Mouse (Mus musculus) layer of hippocampus, adult 2 months (tissue): ENCODE data around the gene Relb. TPM values are rescaled to one million over a fixed set of nuclear protein-coding genes. Genes with fewer than 3 reads are reported as not detected.

Experiments
- DNase-seq, 2 experiments: peaks; one replicate each; pipeline ENCODE4 v3.0.0; 2022; ENCODE audit warnings: low spot score in 2 of 2
- H3K27ac ChIP-seq: fragments of 200-600 bp; 2 replicates; pipeline ENCODE4 v1.8.1; 2022
- H3K4me3 ChIP-seq: fragments of 200-600 bp; 2 replicates; pipeline ENCODE4 v1.8.1; 2022; ENCODE audit warnings: mild to moderate bottlenecking
- CTCF ChIP-seq: fragments of 200-600 bp; conservative IDR thresholded peaks from 2 replicates; pipeline ENCODE4 v1.8.1; 2022; ENCODE audit warnings: antibody characterized with exemption, mild to moderate bottlenecking, moderate library complexity
- long read RNA-seq, 2 experiments: library from polyadenylated mRNA; stranded (forward); transcript quantifications; one replicate each; pipeline ENCODE4 v2.0.0; 2021; ENCODE audit warnings: borderline mapping rate in 2 of 2
- total RNA-seq, 2 experiments: library from RNA; stranded (reverse); gene quantifications; 2 replicates each; pipeline ENCODE4 v1.2.3; 2021

The Relb gene
- total RNA-seq: 10 to 100 TPM in 1 of 2 experiments, 1 to 10 TPM in 1; 9.8 to 11.3 TPM
- long read RNA-seq, experiment 1, transcript Relb-201 (11 exons, 2,200 nt): major isoform, 7 of 15 reads
- long read RNA-seq, experiment 1, partial matches to known transcripts: 2 of 15 reads
- long read RNA-seq, experiment 1, other reads (novel, unspliced or antisense): 6 of 15 reads
- long read RNA-seq, experiment 2, transcript Relb-201 (11 exons, 2,200 nt): major isoform, 5 of 10 reads
- long read RNA-seq, experiment 2, partial matches to known transcripts: 1 of 10 reads
- long read RNA-seq, experiment 2, other reads (novel, unspliced or antisense): 4 of 10 reads

GRCm38 (mm10) chr7:19629361-19629734, at the start of gene Relb:
Relb (minus strand) TSS chr7:19629438.
- peak within 1 kb of the TSS; percentile 86 for H3K27ac ChIP-seq
- H3K4me3 ChIP-seq: peak within 1 kb of the TSS; percentile 91
- TF ChIP-seq CTCF: no peak
- peak; percentile 87 to 93 for DNase-seq

- H3K27ac ChIP-seq: no peak overlapping the region
- no peak for DNase-seq
- TF ChIP-seq CTCF: no peak
- no peak overlapping the region for H3K4me3 ChIP-seq
These were observed 49.7 kb upstream of the Relb start for GRCm38 (mm10) chr7:19678901-19679300.

DNA sequence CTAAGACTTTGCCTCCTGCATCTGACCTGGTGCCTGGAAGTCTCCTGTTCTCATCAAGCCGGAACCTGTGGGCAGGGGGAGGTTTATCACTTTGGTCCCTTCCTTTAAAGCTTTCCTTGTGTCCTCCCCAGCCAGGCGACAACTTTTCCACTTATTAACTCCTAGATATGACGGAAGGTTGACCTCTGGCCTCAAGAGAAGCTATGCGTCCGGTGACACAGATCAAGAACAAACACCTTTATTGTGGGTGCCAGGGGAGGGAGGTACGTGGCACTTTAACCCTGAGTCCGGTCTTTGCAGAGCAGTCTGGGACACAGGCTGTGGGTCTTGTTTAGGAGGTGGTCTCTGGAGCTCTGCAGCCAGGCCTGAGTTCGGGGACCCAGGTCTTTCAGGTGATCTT, 48.6 kb upstream of the Relb start, which contains the start of gene Apoc2:
Gene Apoc2 (minus strand): TSS at position 70 of the 400 bp plus-strand sequence.
- TF ChIP-seq CTCF: no peak
- no peak within 1 kb of the TSS for H3K4me3 ChIP-seq
- no peak within 1 kb of the TSS for H3K27ac ChIP-seq
- no peak for DNase-seq

- Histone ChIP-seq H3K4me3 (no peak overlapping the region), H3K27ac (no peak overlapping the region)
- DNase-seq: no peak
- TF ChIP-seq CTCF: no peak
These were observed 47.4 kb upstream of the Relb start for GRCm38 (mm10) chr7:19676662-19677061.

DNA sequence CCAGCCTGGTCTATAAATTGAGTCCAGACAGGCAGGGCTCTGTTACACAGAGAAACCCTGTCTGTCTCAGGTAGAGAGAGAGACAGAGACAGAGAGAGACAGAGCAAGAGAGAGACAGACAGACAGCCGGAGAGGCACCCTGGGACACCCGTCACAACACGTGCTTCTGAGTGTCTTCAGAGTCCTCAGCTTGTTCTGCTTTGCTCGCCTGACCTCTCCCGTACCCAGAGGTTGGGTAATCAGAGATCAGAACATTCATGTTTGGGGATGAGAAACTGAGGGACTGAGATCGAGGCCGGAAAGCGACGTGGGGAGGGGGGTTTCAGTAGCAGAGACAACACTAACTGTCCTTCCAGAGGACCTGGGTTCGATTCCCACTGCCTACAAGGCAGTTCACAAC, 46.6 kb upstream of the Relb start:
- TF ChIP-seq CTCF: no peak
- Histone ChIP-seq H3K27ac (no peak overlapping the region), H3K4me3 (no peak overlapping the region)
- no peak for DNase-seq

- no peak for TF ChIP-seq CTCF
- Histone ChIP-seq H3K27ac (no peak overlapping the region), H3K4me3 (no peak overlapping the region)
- no peak for DNase-seq
These were observed 44.0 kb upstream of the Relb start for GRCm38 (mm10) chr7:19673083-19673699.

DNA sequence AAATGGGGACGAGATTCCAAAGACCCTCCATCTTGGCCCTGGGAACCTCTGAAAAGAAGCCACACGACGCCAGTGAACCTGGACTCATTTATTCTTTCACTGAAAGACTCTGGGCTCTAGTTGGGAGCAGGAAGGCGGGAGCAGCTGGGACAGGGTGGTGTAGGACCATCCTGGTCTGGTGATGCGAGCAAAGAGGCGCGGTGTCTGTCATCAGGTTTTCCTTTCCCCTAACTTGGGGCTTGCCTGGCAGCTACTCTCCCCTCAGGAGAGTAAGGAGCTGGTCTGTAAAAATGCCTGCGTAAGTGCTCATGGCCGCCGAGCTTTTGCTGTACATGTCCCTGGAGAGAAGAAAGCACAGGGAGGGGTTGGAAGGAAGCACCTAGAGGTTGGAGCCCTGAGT, 42.3 kb upstream of the Relb start:
- DNase-seq: no peak
- TF ChIP-seq CTCF: no peak
- H3K27ac ChIP-seq: no peak overlapping the region
- no peak overlapping the region for H3K4me3 ChIP-seq

GRCm38 (mm10) chr7:19668947-19669721, 39.9 kb upstream of the Relb start:
- Histone ChIP-seq H3K27ac (peak overlapping the region; percentile 80), H3K4me3 (no peak overlapping the region)
- DNase-seq: peak; percentile 94 to 96
- TF ChIP-seq CTCF: peak; percentile 84

DNA sequence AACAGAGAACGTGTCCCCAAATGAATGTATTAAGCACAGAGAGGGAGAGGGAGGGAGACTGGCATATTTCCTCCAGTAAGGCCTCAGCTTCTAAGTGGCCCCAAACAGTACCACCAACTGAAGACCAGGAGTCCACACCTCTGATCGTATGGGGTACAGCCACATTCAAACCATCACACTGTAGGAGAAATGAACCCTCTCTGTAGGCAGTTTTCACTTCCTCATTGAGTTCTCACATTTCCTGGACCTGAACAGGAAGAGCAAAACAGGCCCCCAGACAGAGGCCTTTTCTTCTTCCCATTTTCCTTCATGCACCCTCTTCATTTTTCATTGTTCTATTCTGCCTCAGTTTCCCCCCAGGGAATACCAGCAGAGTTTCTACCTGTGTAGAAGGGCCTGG, 38.2 kb upstream of the Relb start:
- DNase-seq: no peak
- no peak overlapping the region for H3K4me3 ChIP-seq
- no peak for TF ChIP-seq CTCF
- 0 out of 2 replicates have a peak overlapping the region, but pooled peaks have one; percentile 5 for H3K27ac ChIP-seq

- DNase-seq: no peak
These were observed 37.5 kb upstream of the Relb start for GRCm38 (mm10) chr7:19666750-19667149.

GRCm38 (mm10) chr7:19664955-19665841, 36.0 kb upstream of the Relb start, which contains the start of gene Clptm1:
Clptm1 (minus strand) TSS chr7:19665033.
- peak; percentile 97 to 98 for DNase-seq
- peak within 1 kb of the TSS; percentile 97 for H3K27ac ChIP-seq
- TF ChIP-seq CTCF: peak; percentile 66

More at GRCm38 (mm10) chr7:19666750-19667149, 37.5 kb upstream of the Relb start:
- Histone ChIP-seq H3K4me3 (no peak overlapping the region), H3K27ac (0 out of 2 replicates have a peak overlapping the region, but pooled peaks have one; percentile 5)
- TF ChIP-seq CTCF: peak; percentile 52

DNA sequence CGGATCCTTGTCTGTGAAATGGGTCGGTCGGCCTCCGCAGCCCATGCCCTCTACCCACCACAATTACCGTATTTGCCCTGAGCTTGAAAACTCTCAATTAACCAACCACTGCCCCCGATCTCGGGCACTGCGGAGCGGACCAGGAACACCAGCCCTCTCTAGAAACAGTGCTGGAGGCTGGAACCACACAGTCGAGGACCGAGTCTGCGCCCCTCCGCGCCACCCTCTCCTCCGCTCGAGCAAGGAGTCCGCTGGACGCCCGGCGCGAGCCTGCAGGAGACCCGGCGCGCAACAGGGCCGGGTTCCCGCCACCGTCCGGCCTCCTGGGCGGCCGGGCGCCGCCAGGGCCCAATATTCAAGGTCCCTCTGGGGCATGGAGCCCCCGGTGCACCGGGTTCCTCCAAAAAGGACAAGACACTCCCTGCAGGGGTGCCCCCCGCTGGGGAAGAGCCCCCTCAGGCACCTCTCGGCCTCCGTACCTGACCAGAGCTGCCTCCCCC, 35.3 kb upstream of the Relb start:
- DNase-seq: peak; percentile 17 to 22

More at GRCm38 (mm10) chr7:19664955-19665841, 36.0 kb upstream of the Relb start, which contains the start of gene Clptm1:
- H3K4me3 ChIP-seq: peak within 1 kb of the TSS; percentile 71

More for the DNA sequence above, 35.3 kb upstream of the Relb start:
- peak; percentile 34 for TF ChIP-seq CTCF
- peak overlapping the region; percentile 71 for H3K4me3 ChIP-seq
- H3K27ac ChIP-seq: peak overlapping the region; percentile 86
